Mouse (Mus musculus) megakaryocyte, embryonic 14.5 days (primary cell): ENCODE data around the gene Dio1.

Experiments
- FLI1 ChIP-seq: IDR thresholded peaks from 2 replicates; pipeline ENCODE4 v1.6.1; 2012; ENCODE audit warnings: low read length, inconsistent platforms, mixed read lengths
- GATA1 ChIP-seq: IDR thresholded peaks from 3 replicates; pipeline ENCODE4 v1.6.1; 2012; ENCODE audit warnings: mixed read lengths, low read length, inconsistent platforms, borderline replicate concordance

DNA sequence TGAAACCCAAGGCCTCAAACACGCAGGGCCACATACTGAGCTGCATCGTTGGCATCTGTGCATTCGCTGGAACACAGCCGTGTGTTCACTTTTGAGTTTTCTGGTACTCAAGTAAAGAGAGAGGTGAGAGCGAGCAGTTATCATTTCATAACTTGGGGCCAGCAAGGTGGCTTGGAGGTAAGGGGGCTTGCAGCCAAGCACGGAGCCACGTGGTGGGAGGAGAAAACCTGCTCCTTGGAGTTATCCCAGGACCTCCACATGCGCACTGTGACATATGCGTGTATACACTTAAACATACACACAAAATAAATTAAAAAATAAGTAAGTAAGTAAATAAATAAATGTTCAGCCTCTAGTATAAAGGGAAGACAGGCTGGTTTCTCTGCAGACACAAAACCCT is 4.7 kb downstream of the Dio1 start:
- TF ChIP-seq GATA1: no peak
- TF ChIP-seq FLI1: no peak
